Mouse (Mus musculus) brain, embryonic 14.5 days (tissue): ENCODE data around the gene Dnajb1. TPM values are rescaled to one million over a fixed set of nuclear protein-coding genes. Genes with fewer than 3 reads are reported as not detected.
A peak's percentile ranks its signal among the peaks of the same experiment; 100 is the strongest.

Source experiments
- DNase-seq: peaks from one replicate; pipeline ENCODE4 v3.0.0-alpha.2; 2011; ENCODE audit warnings: low read depth
- CTCF ChIP-seq: fragments of 200-500 bp; IDR thresholded peaks from 2 replicates; pipeline ENCODE4 v1.5.1; 2012; ENCODE audit warnings: inconsistent platforms, mild to moderate bottlenecking, moderate library complexity, borderline replicate concordance; ENCODE audit not compliant: insufficient read depth, insufficient read length; ENCODE audit errors: extremely low read depth
- POLR2A ChIP-seq: fragments of 200-500 bp; IDR thresholded peaks from 2 replicates; pipeline ENCODE4 v1.6.1; 2012; ENCODE audit warnings: mild to moderate bottlenecking, inconsistent platforms, borderline replicate concordance; ENCODE audit not compliant: poor library complexity, insufficient read depth, insufficient read length, severe bottlenecking; ENCODE audit errors: extremely low read depth
- polyA plus RNA-seq: library from polyadenylated mRNA; depleted of rRNA; stranded (reverse); fragments of >200 nt; gene quantifications from 2 replicates; pipeline ENCODE4 v1.2.3, GENCODE M21; 2012

Dnajb1 gene
- polyA plus RNA-seq, 1 experiment: 38.0 TPM

DNA sequence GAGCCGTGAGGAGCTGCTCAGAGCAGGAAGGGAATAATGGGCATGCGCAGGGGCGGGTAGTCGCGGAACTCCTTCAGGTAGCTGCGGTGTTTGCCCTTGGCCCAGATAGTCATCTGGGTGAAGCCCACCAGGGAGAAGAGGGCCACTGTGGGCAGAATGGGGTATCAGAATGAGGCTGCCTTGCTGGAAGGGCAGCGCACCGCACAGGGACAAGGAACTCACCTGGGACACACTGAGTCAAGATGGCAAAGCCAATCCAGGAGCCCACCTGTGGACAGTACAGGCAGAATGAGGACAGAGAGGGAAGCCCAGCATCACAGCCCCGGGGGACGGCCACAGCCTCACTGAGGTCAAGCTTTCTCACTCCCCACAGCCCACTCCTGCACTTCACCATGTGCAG lies 36.2 kb upstream of the Dnajb1 start:
- TF ChIP-seq CTCF (no peak), POLR2A (no peak)
- DNase-seq: no peak

DNA sequence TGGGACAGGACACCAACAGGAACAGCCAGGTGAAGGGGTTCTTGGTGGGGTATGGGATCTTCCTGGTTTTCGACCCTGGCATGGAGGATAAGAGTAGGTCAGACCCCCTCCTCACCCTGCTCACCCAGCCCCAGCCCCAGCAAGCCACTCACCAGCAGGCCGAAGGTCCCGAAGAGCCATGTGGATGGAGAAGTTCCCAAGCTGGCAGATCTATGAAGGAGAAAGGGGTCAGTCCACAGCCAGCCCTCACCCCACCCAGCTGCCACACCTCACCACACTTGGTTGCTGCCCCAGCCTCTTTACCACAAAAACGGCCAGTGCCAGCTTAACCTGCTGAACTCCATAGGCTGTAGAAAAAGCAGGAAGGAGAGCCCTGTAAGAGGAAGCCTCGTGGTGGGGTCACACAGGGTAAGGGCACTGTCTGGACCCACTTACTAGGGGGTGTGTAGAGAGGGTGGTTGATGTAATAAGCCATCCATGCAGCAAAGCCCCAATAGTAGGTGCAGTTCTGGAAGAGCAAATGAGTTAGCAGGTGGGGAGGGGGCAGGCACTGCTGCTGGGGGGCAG lies 35.7 kb upstream of the Dnajb1 start:
- DNase-seq: no peak
- no peak for TF ChIP-seq CTCF
- no peak for TF ChIP-seq POLR2A

DNA sequence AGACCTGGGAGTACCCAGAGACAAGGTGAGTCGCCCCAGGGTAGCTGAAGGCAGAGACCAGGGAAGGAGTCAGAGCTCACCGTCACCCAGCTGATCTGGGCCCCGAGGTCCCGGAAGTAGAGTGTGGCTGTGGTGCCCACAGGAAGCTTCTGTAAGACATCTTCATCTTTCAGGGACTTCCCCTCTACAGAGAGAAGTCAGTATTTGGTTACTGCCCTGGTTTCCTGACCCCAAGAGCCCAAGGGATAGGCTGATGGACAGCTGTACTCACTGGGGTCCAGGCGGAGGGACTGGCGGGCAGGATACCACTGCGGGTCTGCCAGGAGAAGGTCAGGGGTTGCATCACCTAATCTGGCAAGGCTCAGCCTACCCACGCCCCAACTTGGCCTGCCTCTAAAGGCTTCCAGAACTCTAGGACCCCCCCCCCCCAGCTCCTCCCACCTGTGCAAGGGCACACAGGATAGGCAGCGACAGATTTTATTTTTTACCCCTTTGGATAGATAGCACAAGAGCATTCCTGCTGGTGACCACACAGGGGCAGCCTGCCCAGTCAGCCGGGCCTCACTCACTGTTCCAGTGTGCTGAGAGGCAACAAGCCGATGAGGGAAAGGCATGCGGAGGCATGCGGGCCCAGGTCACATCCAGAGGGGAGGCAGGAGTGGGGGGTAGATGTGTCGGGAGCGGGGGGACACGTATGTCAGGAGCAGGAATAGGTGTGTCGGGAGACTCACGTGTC lies 34.7 kb upstream of the Dnajb1 start:
- TF ChIP-seq POLR2A (no peak), CTCF (no peak)
- no peak for DNase-seq

DNA sequence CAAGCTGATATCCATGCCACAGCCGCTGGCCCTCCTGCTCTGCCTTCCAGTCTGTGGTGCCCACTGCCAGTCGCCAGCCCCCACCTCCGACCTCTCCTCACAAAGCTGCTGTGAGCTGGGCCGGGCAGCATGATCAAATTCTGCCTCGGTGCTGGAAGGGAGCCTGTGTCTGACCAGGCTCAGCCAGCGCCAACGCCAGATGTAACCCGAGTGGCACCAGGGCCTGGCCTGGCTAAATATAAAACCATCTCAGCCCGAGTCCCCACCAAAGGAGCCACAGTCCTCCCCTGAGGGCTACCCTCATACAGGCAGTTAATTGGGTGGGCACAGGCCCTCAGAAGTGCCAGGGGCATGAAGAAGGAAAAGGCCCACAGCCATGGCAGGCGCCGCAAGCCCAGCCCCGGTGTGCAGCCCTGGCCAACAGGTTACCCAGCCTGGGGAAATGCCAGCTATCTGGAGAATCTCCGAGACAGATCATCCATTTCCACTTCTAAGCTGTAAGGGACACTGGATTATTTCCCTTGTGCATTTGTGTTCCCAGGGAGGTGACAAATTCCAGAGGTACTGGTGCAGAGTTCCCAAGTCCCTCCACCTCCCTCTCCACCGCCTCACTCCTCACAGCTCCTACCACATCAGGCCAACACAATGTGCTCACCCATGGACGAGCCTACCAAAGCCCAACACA lies 33.2 kb upstream of the Dnajb1 start:
- DNase-seq: no peak

DNA sequence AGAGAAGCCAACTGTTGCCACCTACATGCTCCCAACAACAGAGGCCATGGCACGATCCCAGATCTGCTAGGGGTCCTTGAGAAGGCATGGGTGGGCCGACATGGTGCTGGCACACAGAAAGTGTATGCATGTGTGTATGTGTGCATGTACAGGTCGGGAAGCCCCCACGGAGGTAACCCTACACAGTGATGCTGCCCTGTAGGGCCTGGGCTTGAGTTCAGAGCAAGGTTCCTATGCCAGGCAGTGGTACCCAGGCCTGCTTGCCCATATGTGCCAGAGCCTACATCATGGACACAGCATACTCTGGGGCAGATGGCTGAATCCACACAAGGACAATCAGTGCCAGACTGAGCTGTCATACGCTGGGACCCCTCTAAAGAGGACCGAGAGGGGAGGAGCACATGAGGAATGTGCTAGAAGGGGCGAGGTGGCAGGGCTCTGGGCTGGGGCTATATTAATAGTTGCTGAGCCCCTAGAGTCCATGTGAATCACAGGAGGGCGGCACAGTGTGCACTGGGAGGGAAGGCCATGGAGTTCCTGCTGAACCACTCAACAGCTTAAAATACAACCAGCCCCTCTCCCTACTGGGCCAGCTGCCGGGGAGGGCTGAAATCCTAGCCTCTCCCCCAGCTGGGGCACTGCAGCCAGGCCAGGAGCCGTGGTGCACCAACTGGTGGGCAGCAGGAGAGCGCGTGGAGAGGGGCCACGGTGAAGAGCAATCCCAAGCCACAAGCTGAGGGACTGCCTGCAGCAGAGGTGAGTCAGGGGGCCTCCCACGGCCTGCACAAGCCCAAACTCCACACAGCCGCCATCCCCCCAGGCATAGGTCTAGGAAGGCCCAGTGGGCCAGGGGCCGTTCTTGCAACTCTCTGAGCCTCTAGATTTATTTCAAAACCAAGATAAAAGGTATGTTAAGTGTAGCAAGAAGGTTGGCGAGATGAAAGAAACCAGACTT lies 32.2 kb upstream of the Dnajb1 start:
- peak; percentile 20 for DNase-seq
- no peak for TF ChIP-seq CTCF
- TF ChIP-seq POLR2A: no peak

More for the DNA sequence above, 33.2 kb upstream of the Dnajb1 start:
- TF ChIP-seq POLR2A: no peak
- TF ChIP-seq CTCF: no peak

DNA sequence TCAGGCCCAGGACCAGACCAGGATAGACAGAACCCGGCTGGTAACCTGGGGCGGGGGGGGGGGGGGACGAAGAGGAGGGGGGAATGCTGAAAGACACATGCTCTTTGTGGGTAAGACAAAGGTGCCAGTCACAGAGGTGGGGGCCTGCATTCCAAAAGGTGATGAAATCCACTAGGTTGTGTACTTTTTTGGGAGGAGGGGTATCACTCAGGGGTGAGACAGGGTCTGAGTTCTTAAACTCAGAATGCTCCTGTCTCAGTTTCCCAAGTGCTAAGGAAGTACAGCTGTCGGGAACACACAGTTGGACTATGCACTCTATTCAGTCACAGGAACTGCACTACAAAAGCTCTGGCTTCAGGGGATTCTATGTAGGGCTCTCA lies 31.5 kb upstream of the Dnajb1 start:
- TF ChIP-seq CTCF: no peak
- TF ChIP-seq POLR2A: no peak
- no peak for DNase-seq

DNA sequence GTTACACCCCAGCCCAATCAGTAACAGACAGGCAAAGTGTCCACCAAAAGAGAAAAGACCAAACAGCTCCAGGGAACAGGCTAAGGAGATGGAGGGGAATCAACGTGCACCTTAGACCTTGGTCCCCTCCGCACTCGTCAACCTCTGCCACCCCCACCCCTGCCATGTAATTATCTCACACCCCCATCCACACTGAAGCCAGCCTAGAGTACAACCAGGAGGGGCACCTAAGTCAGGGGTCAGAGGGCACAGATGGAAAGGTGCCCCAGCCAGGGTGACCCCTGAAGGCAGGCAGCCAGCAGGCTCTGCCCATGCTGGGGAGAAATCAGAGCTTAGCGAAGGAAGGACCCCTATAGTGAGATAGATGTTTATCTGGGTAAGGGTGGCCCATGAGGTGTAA lies 31.1 kb upstream of the Dnajb1 start:
- no peak for TF ChIP-seq CTCF
- no peak for DNase-seq

DNA sequence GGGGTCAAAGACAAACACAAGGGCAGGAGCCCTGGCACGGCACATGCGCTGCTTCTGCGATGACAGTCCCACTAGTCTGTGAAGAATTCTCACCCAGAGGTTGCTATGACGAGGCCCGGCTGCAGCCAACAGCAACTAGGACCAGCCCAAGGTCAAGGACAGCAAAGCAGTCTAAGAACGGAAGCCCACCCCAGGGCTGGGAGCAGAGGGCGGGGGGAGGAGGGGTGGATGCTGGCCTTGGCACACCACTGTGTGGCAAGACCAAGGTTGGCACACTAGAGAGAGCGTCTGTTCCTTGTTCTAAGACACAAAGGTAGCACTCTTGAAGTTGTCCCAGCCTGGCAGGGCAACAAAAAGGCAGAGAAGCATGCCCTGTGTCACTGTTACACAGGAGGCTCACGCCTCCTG lies 30.6 kb upstream of the Dnajb1 start:
- peak; percentile 42 for DNase-seq
- TF ChIP-seq CTCF (no peak), POLR2A (no peak)

DNA sequence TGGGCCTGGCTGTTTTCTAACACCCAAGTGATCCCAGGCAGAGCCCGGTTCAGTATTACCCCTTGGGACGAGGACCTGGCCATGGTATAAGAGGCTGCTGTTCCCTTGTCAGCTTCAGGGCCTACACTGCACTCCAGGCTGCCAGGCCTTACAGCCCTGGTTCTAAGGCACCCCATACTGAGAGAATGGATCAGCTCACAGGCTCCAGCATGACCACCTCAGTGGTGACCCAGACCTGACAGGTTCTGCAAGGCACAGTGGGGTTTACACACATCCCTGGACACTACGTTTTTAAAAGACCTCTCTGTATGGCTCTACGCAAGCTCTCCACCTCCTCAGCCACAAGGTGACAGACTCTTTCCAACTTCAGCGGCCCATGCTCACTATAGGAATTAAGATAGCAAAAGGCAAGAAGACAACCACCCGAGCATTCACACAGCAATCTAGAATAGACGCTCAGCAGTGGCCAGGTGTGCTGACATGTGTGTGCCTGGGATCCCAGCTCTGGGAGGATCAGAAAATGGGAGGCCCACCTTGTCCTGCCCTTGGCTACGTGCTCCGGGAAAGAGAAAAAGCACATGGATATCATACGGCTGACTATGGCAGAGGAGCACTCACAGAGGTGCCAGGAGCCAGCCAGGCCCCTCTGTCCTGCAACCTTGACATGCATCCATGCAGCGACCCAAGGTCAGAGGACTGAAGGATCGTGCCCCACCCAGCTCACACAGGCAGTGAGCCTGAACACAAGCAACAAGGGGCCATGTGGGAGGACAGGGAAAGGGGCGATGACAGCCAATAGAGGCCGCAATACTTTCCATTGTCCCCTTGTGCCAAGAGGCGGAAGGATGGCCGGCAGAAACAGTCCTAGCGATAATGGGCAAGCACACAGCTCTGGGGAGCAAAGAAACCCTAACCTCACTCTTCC lies 29.6 kb upstream of the Dnajb1 start:
- no peak for TF ChIP-seq CTCF
- TF ChIP-seq POLR2A: no peak
- DNase-seq: no peak

DNA sequence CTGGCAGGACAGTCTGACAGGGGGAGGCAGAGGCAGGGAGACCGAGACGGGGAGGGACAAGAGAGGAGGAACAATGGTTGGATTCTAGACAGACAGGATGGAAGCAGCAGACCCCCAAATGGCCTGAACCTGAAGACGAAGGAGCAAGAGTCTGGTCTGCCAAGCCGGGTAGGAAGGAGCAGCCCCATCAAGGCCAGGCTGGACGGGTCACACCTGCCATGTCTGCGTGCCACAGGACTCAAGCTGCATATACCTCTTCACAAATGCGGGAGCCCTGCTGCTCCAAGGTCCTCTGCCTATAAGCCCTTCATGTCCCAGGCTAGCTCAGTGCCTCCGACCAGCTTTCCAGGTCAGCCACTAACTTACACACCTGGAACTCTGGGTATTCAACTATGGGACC lies 28.3 kb upstream of the Dnajb1 start:
- TF ChIP-seq CTCF (no peak), POLR2A (no peak)
- DNase-seq: no peak
